Mouse (Mus musculus) monocyte, adult 2 months (primary cell): ENCODE data around the gene Syngr4.
A peak's percentile ranks its signal among the peaks of the same experiment; 100 is the strongest.
"Not testable (repeated sequence)": the region's sequence is repeated elsewhere in the genome, so short reads cannot be mapped to it uniquely, and the experiment has no call there.

Source experiments
- DNase-seq, 2 experiments: peaks; one replicate each; pipeline ENCODE4 v3.0.0; 2022; ENCODE audit warnings: low spot score in 2 of 2, low read depth in 1 of 2

Gene Syngr4

DNA sequence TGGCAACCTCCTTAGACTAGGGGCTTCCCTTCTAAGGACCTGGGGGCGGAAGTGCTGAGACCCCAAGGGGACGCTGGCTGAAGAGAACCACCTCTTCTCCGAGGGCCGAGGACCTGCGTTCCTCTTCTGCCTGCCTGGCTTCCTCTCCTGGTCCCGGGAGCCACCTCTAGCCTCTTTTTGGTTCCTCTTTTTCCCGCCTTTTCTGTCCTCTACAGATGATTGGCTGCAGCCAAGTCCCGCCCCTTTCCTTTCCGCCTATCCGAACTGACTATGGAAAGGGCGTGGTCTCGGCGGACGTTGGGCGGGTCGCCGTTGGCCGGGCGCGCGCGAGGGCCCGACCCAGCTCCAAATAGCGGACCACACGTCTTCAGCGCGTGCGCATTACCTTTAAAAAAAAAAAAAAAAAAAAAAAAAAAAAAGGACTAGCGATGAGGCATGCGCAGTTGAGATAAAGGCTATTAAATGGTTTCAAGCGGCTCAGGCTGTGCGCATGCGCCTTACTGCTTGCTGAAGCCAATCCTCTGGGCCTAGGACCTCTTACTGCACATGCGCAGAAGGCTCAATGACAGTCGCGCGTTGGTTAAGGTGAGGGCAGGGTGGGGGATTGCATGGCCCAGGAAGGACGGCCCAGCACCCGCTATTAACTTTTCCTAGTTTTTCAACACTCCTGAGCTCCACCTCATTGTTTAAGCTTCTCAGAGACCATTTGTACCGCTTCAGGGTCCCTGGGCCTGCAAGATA lies at the start of gene Syngr4, which contains the start of gene Tmem143:
Gene Syngr4 (minus strand): TSS at position 198 of the 741 bp plus-strand sequence.
Gene Tmem143 (plus strand): TSS at position 425 of the 741 bp plus-strand sequence.
- DNase-seq: peak; percentile 95 to 97

GRCm38 (mm10) chr7:45943280-45943679 lies 46.8 kb upstream of the Syngr4 start:
- DNase-seq: not testable (repeated sequence)

- DNase-seq: no peak
These were observed 45.5 kb upstream of the Syngr4 start for GRCm38 (mm10) chr7:45941986-45942385.

- DNase-seq: no peak
These were observed 43.3 kb upstream of the Syngr4 start for GRCm38 (mm10) chr7:45939836-45940235.

DNA sequence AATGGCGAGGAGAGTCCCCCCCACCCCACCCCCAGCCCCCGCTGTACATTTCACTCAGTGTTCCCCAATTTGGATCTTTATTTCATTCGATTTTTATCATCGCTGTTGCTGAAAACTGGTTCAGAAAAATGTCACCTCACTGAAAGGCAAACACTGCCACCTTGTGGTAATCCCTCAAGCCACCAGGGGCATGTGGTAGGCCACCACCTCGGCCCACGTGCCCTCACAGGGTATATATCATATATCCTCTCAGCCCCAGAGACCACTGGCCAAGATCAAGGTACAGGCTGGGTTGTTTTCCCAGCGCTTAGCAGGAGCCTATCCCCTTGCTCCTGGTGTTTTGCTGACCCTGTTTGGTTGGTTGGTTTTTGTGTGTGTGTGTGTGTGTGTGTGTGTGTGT lies 38.6 kb upstream of the Syngr4 start:
- DNase-seq: peak in 1 of 2 experiments; percentile 50

- DNase-seq: not testable (repeated sequence)
These were observed 37.3 kb upstream of the Syngr4 start for GRCm38 (mm10) chr7:45933766-45934165.

DNA sequence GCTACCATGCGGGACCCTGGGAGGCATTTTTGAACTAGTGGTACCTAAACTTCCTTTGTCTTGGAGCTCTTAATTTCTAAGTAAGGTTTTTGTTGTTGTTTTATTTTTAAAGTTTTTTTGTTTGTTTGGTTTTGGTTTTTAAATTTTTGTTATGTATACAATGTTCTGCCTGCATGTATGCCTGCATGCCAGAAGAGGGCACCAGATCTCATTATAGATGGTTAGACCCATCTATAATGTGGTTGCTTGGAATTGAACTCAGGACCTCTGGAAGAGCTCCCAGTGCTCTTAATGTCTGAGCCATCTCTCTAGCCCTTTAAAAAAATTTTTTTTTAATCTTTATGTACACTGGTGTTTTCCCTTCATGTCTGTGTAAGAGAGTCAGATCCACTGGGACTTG lies 33.2 kb upstream of the Syngr4 start:
- DNase-seq: no peak

DNA sequence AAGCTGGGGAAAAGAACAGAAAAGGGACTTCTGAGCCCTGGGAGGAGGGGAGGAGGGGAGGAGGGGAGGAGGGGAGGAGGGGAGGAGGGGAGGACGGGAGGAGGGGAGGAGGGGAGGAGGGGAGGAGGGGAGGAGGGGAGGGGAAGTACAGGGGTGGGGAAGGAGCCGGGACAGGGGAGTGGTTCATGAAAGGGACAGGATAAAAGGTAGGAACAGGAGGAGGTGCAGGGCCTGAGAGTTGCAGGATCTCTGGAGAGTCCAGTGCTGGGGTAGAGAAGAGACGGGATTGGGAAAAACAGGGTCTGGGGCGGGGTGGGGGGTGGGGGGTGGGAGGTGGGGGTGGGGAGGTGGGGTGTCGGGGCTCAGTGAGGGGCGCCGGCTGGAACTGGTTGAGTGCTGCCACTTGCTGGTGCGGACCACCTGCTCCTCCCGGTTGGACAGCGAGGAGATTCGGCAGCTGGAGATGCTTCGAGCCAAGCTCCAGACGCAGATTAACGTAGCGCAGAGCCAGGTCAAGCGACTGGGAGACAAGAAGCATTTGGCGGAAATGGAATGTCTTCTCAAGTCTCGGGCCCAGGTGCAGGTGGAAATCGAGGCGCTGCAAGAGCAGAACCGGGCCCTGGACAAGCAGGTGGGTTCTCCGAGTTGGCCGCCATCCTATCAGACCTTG lies 32.2 kb upstream of the Syngr4 start:
- DNase-seq: no peak

DNA sequence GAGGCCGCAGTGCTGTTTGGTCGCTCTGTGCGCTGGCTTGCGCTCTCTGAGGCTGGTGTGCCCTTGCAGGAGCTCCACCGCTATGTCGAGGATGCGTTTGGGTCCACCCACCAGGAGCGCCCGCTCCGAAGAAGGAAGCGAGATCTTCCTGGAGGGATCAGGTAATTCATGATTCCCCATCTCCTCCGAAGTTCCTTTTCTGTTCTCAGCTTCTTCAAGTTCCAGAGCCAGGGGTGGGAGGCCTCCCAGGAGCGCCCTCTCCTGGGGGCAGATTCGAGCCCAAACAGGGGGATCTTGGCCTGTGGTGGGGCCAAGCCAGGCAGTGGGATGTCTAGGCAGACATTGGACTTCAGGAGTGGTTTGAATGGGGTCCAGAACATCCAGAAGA lies 27.9 kb upstream of the Syngr4 start:
- DNase-seq: no peak

DNA sequence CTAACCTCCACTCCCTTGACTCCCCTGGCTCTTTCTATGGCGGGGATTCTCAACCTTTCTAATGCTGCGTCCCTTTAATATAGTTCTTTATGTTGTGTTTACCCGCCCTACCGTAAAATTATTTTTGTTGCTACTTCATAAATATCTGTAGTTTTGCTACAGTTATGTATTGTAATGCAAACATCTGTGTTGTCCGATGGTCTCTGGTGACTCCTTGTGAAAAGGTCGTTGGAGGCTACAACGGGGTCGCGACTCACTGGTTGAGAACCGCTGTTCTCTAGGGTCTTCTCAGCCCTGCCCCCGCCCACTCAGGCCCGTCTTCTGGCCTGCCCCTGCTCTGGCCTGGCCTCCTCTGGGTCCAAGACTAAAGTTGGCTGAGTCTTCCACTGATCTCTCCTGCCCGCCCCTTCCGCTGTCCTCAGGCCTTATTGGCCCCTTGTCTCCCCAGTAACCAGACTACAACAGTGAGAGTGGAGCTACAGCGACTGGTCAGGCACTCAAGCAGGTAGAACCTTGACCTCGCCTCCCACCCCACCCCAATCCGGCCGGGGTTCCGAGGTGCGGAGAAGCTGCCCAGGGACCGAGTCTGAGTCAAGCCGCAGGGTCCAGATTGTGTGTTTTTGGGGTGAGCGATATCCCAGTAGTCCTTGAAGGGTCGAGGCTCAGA lies 27.4 kb upstream of the Syngr4 start, which contains the start of gene Ccdc114:
Gene Ccdc114 (plus strand): TSS at position 311 of the 667 bp plus-strand sequence.
- peak; percentile 32 to 51 for DNase-seq

DNA sequence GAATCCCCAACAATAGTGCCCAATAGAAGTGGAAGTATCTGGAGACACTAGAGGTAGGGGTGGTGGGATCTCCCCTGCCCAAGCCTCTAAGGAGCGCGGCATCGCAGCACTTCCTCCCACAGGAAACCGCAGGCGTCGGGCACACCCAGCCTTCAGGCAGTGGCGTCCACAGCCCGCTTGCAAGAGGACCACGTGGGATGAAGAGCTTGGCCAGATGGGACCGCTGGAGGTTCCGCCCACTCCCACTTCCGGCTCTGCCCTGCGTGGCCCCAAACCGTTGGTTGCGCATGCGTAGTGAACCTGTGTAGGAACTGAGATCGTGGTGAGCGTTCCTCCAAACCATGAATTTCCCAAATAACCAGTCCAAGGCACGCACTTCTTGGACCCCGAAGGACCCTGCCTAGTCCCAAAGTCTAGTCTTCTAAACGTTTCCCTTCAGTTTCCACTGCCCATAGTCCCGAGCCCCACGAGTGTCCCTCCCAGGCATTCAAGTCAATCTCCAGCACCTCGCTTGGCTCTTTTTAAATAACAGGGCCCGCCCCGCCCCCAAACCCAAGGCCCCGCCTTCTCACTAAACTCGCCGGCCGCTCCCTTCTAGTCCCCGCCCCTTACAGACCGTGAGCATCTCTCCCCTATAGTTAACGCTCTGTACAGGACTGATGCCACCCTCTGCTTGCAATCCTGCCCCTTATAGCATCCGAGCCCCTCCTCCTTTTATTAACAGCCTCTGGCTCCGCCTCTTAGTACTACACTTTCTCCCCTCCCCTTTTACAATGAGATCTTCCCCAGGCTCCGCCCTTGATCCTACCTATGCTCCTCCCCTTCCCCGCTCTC lies 26.6 kb upstream of the Syngr4 start:
- peak; percentile 95 to 96 for DNase-seq

DNA sequence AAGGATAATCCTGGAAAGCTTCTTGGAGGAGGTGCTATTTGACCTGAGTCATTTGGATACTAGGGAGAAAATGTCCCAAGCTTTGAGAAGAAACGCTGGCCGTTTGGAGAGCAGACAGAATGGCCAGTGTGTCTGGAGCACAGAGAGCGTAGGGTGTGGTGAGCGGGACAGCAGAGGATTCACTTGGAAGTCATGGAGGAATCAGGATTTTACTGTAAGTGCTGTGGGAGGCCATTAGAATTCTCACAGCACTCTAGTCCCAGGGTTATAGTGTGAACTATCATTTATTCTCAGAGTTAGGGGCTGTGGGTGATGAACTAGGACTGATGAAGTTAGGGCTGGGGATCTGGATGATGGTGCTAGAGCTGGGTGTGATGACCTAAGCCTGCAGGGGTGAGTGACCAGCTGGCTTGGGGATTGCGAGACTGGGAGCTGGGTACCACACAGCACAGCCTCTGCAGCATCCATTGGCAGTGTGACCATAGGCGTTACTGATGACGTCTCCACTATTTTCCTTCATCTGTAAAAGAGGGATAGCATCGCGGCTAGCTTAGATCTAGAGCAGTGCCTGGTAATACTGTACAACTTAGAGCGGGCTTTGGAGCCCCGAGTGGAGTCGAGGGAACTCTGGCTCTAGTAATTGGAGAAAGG lies 25.6 kb upstream of the Syngr4 start:
- no peak for DNase-seq

GRCm38 (mm10) chr7:45921242-45921621 lies 24.7 kb upstream of the Syngr4 start, which contains the start of gene Emp3:
Gene Emp3 (minus strand): TSS chr7:45921404.
- DNase-seq: peak; percentile 43 to 58

DNA sequence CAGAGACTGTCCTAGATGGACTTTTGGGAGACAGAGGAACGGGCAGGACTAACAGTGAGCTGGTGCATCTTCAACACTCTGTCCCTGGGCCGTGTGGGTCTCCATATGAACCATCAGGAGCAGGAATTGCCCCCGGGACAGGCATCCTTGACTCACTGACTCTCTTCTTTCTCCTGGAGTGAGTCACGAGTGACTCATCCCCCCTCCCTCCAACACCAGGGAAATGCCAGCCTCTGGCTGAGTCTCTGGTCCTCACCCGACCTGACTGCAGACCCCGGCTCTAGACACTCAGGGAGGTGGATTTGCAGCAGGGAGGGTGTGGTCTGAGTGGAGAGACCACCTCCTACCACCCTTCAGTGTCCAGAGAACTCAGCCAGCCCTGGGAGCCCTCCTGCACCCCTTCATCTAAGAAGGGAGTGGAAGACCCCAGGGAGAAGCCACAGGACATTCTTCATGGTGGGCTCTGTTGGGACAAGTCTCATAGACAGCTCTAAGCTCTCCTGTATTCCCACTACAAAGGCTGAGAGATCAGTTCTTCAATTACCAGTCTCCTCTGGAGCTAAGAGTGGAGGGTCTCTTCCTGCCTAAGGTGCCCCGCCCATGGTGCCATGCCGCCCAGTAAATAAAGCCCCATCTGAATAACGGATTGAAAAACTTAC lies 24.2 kb upstream of the Syngr4 start:
- DNase-seq: peak in 1 of 2 experiments; percentile 39

GRCm38 (mm10) chr7:45919761-45920160 lies 23.2 kb upstream of the Syngr4 start:
- no peak for DNase-seq

DNA sequence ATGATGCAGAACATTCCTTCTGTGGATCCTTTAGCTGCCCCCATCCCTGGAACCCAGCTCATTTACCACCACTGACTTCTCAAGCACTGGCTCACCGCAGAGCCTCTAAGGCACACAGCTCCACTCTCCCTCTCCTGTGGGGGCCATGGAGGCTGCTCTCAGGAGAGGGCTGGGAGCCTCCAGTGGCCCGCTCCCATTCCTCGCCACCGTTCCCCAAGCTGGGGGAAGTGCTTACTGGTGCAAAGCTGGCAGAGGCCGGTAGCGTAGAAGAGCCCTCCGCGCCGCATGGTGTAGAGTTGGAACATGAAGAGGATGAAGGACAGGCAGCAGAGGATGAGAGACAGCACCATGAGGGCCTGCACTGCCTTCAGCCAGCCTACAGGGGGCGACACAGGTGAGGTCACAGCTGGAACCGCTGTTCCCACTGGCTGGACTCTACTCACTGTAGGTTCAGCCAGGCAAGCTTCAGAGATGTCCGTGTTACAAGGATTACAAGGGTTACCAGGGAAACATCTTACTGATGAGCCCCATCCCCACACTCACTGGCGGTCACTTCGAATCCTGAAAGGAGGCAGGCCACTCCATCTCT lies 22.7 kb upstream of the Syngr4 start:
- DNase-seq: no peak

DNA sequence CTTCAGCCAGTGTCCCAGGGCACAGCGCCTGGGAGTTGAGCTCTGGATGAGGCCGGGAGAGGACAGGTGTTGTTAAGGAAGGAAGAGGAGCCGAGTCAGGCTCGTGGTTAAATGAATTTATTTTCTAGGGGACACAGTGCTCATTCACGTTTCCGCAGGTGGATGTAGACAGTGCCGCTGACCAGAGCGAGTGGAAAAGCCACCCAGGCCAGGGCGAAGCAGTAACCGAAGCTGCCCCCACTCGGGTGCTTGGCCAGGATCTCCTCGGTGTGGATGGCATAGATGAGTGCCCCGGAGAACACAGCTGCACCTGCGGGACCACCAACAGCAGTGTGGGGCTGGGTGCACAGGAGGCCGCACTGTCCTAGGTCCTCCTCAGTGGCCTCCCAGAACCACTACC lies 21.4 kb upstream of the Syngr4 start:
- no peak for DNase-seq

DNA sequence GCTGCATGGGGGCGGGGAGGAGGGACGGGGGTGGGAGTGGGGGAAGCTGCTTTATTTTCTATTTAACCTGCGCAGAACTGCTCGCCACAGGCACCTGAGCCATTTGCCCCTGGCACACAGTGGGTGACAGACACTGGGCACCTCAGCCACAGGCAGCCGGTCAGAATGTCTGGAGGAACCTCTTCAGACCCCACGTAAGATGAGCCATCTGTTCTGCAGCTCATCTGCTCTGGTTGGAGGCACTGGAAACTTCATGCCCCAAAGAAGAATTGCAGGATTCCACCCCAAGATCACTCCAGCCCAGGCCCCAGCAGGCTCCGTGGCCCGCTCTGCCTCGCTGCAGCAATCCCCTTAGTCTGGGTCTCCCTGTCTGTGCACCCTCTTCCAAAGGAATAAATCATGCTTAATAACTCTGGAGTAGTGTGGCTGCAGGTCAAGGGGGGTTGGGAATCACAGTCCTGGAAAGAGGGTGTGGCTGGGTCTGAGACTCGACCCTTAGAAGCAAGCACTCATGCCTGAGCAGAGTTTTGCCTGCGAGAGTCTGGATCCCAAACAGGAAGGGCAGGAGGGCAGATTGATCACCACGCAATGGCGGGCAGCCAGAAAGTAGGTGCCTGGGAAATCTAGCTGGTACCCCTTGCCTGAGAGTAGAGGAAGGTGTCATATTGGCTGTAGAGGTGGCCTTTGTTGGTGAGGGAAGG lies 20.6 kb upstream of the Syngr4 start:
- DNase-seq: no peak
